In genomic region chr10:128938974-128939373, GRCm38 (mm10) we compare ENCODE assay signal across 12 mouse cellular contexts. TPM values are rescaled to one million over a fixed set of nuclear protein-coding genes. Genes with fewer than 3 reads are reported as not detected.
DNase-seq lines count a peak whose midpoint lies in the region; ATAC-seq and TF ChIP-seq lines count a peak whose summit lies in the region.
"Had no signal": no experiment of that assay in that cellular context is flagged by ENCODE, and none has a peak within 500 bp of the region (broad histone marks: within the 10 kb centered on the region; RNA-seq: fewer than 3 reads in every experiment).

No protein-coding gene starts in this region.

- TF ChIP-seq EP300 in stomach, postnatal 0 days (optimal IDR thresholded peaks at IDR 0.05), result no peak

- peaks cover 62% of the 10 kb centered on the region for H3K27me3 ChIP-seq in liver, embryonic 12.5 days (replicated peaks)
- no peaks in the 10 kb centered on the region for H3K27me3 ChIP-seq in stomach, postnatal 0 days (ENCODE audit: control insufficient read depth, insufficient read depth, low read length)

- peaks cover under 1% of the 10 kb centered on the region; the same call in 1 of the 2 replicates for H3K4me1 ChIP-seq in liver, embryonic 12.5 days
- H3K4me1 ChIP-seq in stomach, postnatal 0 days (replicated peaks; ENCODE audit: control insufficient read depth, insufficient read depth), result no peaks in the 10 kb centered on the region
- H3K4me1 ChIP-seq: embryonic facial prominence, embryonic 12.5 days had no signal

- intact Hi-C loops in gastrocnemius, adult 2 months (cut with DNase I), result no loop called here
- intact Hi-C loops in gastrocnemius, postnatal 14 days (cut with DNase I; ENCODE audit: low total_unique reads), result no loop called here

- DNase-seq in gastrocnemius, adult 2 months, result peak; percentile 57
- no peak for DNase-seq in gastrocnemius, postnatal 14 days
- no peak for DNase-seq in liver
- DNase-seq in kidney, postnatal 25 days, result peak; percentile 43 to 83
- peak; percentile 49 for DNase-seq in stomach, postnatal 0 days (ENCODE audit: low spot score)
- DNase-seq in right cerebral cortex, postnatal 4 days, result no peak

- TF ChIP-seq CTCF in gastrocnemius, adult 2 months (IDR thresholded peaks at IDR 0.05), result no peak
- TF ChIP-seq CTCF in stomach, postnatal 0 days (IDR thresholded peaks at IDR 0.05; ENCODE audit: low read depth), result no peak

- H3K36me3 ChIP-seq in liver, embryonic 12.5 days, result no peaks in the 10 kb centered on the region
- H3K36me3 ChIP-seq in stomach, postnatal 0 days (ENCODE audit: control insufficient read depth, insufficient read depth, low read length), result no peaks in the 10 kb centered on the region
- H3K36me3 ChIP-seq: embryonic facial prominence, embryonic 12.5 days; forebrain, embryonic 15.5 days had no signal

- H3K4me2 ChIP-seq in liver, embryonic 12.5 days, result no peak overlapping the region
- H3K4me2 ChIP-seq in stomach, postnatal 0 days (replicated peaks; ENCODE audit: low read depth), result no peak overlapping the region
- H3K4me2 ChIP-seq: embryonic facial prominence, embryonic 12.5 days; forebrain, embryonic 15.5 days had no signal

- ATAC-seq in liver, embryonic 12.5 days, result peak; percentile 28; the same call in 1 of the 2 replicates
- peak; percentile 71 for ATAC-seq in stomach, postnatal 0 days (ENCODE audit: low FRiP score, low TSS enrichment)
- ATAC-seq: forebrain, embryonic 15.5 days had no signal

- no peaks in the 10 kb centered on the region for H3K9me3 ChIP-seq in liver, embryonic 12.5 days (replicated peaks)
- no peaks in the 10 kb centered on the region for H3K9me3 ChIP-seq in stomach, postnatal 0 days (ENCODE audit: control insufficient read depth, low read length)
- H3K9me3 ChIP-seq: embryonic facial prominence, embryonic 12.5 days; forebrain, embryonic 15.5 days had no signal

- peak overlapping the region; percentile 88 for H3K27ac ChIP-seq in gastrocnemius, adult 2 months
- no peak overlapping the region for H3K27ac ChIP-seq in liver, embryonic 12.5 days
- H3K27ac ChIP-seq in stomach, postnatal 0 days (replicated peaks), result no peak overlapping the region
- H3K27ac ChIP-seq: embryonic facial prominence, embryonic 12.5 days; forebrain, embryonic 15.5 days had no signal

- H3K4me3 ChIP-seq in gastrocnemius, adult 2 months, result peak overlapping the region; percentile 83
- H3K4me3 ChIP-seq in liver, embryonic 12.5 days, result no peak overlapping the region
- no peak overlapping the region for H3K4me3 ChIP-seq in stomach, postnatal 0 days (ENCODE audit: low read depth, low read length)
- H3K4me3 ChIP-seq: embryonic facial prominence, embryonic 12.5 days; forebrain, embryonic 15.5 days had no signal

- 52% methylated on average over 5 of the region's 5 CpGs for WGBS in liver, embryonic 12.5 days (ENCODE audit: insufficient replicate concordance)
- WGBS in stomach, postnatal 0 days, result 41% methylated on average over 5 of the region's 5 CpGs

- no peak overlapping the region for H3K9ac ChIP-seq in liver, embryonic 12.5 days
- no peak overlapping the region for H3K9ac ChIP-seq in stomach, postnatal 0 days (ENCODE audit: low read length)
- H3K9ac ChIP-seq: embryonic facial prominence, embryonic 12.5 days; forebrain, embryonic 15.5 days had no signal

RNA-seq across cellular contexts. Expression of gene Itga7, which starts 5.4 kb away (rescaled TPM):
- 10 to 100 TPM; 58.4 to 72.9 TPM for total RNA-seq in gastrocnemius, adult 2 months (2021)
- total RNA-seq in gastrocnemius, postnatal 14 days (2021), result 10 to 100 TPM; 88.7 to 94.7 TPM
- polyA plus RNA-seq in liver, embryonic 12.5 days (2016; fragmentation: Nextera tagmentation; extraction: Ambion mirVana), result 0.12 and 0.17 TPM in 2 replicates
- polyA plus RNA-seq in stomach, postnatal 0 days (2015; fragmentation: Nextera tagmentation; extraction: Ambion mirVana), result 8.5 and 8.7 TPM in 2 replicates

RNA-seq across cellular contexts. Expression of gene Bloc1s1, which starts 15.1 kb away (rescaled TPM):
- 100 to 1,000 TPM; 137 to 169 TPM for total RNA-seq in gastrocnemius, adult 2 months (2021)
- total RNA-seq in gastrocnemius, postnatal 14 days (2021), result 100 to 1,000 TPM; 174 to 181 TPM
- polyA plus RNA-seq in liver, embryonic 12.5 days (2016; fragmentation: Nextera tagmentation; extraction: Ambion mirVana), result 82.5 and 83.0 TPM in 2 replicates
- polyA plus RNA-seq in stomach, postnatal 0 days (2015; fragmentation: Nextera tagmentation; extraction: Ambion mirVana), result 194 and 198 TPM in 2 replicates

RNA-seq across cellular contexts. Expression of gene Rdh5, which starts 16.3 kb away (rescaled TPM):
- total RNA-seq in gastrocnemius, adult 2 months (2021), result 1 to 10 TPM; 5.1 to 5.2 TPM
- 1 to 10 TPM; 5.6 to 7.7 TPM for total RNA-seq in gastrocnemius, postnatal 14 days (2021)
- 8.2 and 9.0 TPM in 2 replicates for polyA plus RNA-seq in liver, embryonic 12.5 days (2016; fragmentation: Nextera tagmentation; extraction: Ambion mirVana)
- 8.1 and 9.5 TPM in 2 replicates for polyA plus RNA-seq in stomach, postnatal 0 days (2015; fragmentation: Nextera tagmentation; extraction: Ambion mirVana)

RNA-seq across cellular contexts. Expression of gene Mettl7b, which starts 21.8 kb away (rescaled TPM):
- not detected for total RNA-seq in gastrocnemius, adult 2 months (2021)
- total RNA-seq in gastrocnemius, postnatal 14 days (2021), result under 1 TPM in 1 of 2 experiments, not detected in 1; 0.16 TPM
- polyA plus RNA-seq in liver, embryonic 12.5 days (2016; fragmentation: Nextera tagmentation; extraction: Ambion mirVana), result not detected in 2 replicates
- 67.6 and 68.0 TPM in 2 replicates for polyA plus RNA-seq in stomach, postnatal 0 days (2015; fragmentation: Nextera tagmentation; extraction: Ambion mirVana)
- total RNA-seq: CH12.LX; left cerebral cortex, postnatal 14 days had no signal
- polyA plus RNA-seq: forebrain, embryonic 15.5 days; stomach, embryonic 14.5 days had no signal

RNA-seq across cellular contexts. Expression of gene Cd63, which starts 38.2 kb away (rescaled TPM):
- total RNA-seq in gastrocnemius, adult 2 months (2021), result 100 to 1,000 TPM; 124 to 132 TPM
- 100 to 1,000 TPM; 121 to 151 TPM for total RNA-seq in gastrocnemius, postnatal 14 days (2021)
- 127 and 129 TPM in 2 replicates for polyA plus RNA-seq in liver, embryonic 12.5 days (2016; fragmentation: Nextera tagmentation; extraction: Ambion mirVana)
- 760 and 773 TPM in 2 replicates for polyA plus RNA-seq in stomach, postnatal 0 days (2015; fragmentation: Nextera tagmentation; extraction: Ambion mirVana)
- total RNA-seq: CH12.LX had no signal

Comparison
In these comparisons a context has a peak if more than half of its experiments do, and no peak if none do; other contexts are left out.
1. DNase-seq: peak in gastrocnemius, adult 2 months (single experiment), kidney, postnatal 25 days (2 of 2) and stomach, postnatal 0 days (single experiment); none in gastrocnemius, postnatal 14 days (single experiment), liver (single experiment) and right cerebral cortex, postnatal 4 days (single experiment).